Mouse (Mus musculus): ENCODE data around the gene Psmd14. TPM values are rescaled to one million over a fixed set of nuclear protein-coding genes. Genes with fewer than 3 reads are reported as not detected.

Gene Psmd14
- total RNA-seq, 2 experiments from 2014 or later, result 51.5 to 78.4 TPM

- no peak for ATAC-seq (replicated peaks; ENCODE audit: low FRiP score, poor library complexity, severe bottlenecking)
Observed at GRCm38 (mm10) chr2:61810751-61811150, 99.3 kb downstream of the Psmd14 start.

GRCm38 (mm10) chr2:61811163-61811506, 99.6 kb downstream of the Psmd14 start:
- no peak for ATAC-seq (replicated peaks; ENCODE audit: low FRiP score, poor library complexity, severe bottlenecking)

DNA sequence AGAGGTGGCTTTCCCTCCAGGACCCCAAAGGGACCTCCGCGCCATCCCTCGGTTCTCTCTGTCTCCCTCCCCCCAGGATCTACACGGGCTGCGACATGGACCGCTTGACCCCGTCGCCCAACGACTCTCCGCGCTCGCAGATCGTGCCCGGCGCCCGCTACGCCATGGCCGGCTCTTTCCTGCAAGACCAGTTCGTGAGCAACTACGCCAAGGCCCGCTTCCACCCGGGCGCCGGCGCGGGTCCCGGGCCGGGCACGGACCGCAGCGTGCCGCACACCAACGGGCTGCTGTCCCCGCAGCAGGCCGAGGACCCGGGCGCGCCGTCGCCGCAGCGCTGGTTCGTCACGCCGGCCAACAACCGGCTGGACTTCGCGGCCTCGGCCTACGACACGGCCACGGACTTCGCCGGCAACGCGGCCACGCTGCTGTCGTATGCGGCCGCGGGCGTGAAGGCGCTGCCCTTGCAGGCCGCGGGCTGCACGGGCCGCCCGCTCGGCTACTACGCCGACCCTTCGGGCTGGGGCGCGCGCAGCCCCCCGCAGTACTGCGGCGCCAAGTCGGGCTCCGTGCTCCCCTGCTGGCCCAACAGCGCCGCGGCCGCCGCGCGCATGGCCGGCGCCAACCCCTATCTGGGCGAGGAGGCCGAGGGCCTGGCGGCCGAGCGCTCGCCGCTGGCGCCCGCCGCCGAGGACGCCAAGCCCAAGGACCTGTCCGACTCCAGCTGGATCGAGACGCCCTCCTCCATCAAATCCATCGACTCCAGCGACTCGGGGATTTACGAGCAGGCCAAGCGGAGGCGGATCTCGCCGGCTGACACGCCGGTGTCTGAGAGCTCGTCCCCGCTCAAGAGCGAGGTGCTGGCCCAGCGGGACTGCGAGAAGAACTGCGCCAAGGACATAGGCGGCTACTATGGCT, 100.3 kb downstream of the Psmd14 start:
- no peak for ATAC-seq (replicated peaks; ENCODE audit: low FRiP score, poor library complexity, severe bottlenecking)

DNA sequence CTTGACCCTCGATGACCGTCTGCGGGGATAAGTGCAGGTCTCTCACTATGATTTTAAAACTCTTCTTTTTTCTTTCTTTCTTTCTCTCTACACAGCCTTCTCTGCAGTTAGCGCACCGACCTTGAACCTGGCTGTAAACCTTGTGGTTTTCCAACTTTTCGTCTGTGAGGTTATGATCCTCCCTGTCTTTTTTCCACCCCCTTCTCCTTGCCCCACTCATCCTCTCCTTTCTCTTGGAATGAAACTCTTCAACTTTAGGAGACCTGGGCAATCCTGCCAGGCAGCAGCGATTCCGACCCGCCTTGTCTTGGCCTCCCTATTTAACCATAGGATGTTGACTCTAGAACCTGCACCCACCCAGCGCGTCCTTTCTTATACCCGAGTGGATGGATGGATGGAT, 101.0 kb downstream of the Psmd14 start:
- no peak for ATAC-seq (replicated peaks; ENCODE audit: low FRiP score, poor library complexity, severe bottlenecking)

- no peak for ATAC-seq (replicated peaks; ENCODE audit: low FRiP score, poor library complexity, severe bottlenecking)
Observed at GRCm38 (mm10) chr2:61813106-61813505, 101.6 kb downstream of the Psmd14 start.

DNA sequence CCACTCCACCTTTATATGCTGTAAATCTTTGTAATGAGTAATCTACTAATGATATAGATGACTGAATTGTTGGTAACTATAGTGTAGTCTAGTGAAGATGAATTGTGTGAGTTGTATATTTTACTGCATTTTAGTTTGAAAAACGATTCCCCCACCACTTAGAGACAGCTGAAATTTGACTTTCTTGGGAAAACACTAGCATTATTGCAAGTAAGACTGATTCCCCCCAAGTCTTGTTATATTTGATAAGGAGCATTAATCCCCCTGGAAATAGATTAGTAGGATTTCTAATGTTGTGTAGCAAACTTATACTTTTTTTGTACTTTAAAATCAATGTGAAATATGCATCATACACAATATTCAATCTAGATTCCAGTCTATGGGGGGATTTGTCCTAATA, 102.0 kb downstream of the Psmd14 start:
- no peak for ATAC-seq (replicated peaks; ENCODE audit: low FRiP score, poor library complexity, severe bottlenecking)

DNA sequence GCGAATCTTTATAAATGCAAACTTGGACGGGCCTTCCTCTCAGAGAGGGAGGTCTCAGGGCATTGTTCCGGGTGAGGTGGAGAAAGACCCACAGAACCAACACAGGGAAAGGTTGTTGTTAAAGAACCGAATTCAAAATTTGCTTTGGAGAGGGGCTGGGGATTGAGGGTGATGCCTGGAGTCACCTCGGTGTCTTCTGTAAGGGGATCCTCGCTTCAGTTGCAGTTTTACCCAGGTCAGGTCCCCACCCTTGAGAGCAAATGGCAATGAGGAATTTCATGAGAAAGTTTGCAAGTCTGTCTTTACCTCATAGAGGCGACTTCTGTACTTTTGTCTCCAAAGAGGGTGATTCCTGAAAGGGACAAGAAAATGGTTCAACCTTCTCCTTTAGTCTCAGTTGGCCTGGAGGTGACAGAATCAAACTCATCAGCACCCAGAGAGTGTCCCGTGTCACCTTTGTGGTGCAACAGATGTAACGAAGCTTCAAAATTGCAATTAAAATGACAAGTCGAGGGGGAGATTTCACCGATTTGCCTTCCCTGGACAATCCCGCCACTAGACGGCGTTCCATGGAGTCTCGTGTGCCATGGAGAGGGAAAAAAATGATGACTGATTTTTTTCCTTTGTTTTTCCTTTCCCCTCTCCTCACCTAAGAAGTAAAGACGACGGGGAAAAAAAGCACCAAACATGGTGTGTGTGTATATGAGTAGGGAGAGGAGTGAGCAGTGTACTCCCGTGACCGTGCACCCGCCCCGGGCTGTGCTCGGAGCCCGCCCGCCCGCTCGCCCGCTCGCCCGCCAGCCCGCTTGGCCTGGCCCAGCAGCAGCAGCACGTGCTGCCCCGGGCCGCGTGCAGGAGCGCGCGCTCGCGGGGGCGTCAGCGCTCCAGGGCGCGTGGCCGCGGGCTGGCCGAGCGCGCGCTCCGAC, 103.3 kb downstream of the Psmd14 start:
- ATAC-seq (replicated peaks; ENCODE audit: low FRiP score, poor library complexity, severe bottlenecking), result no peak

DNA sequence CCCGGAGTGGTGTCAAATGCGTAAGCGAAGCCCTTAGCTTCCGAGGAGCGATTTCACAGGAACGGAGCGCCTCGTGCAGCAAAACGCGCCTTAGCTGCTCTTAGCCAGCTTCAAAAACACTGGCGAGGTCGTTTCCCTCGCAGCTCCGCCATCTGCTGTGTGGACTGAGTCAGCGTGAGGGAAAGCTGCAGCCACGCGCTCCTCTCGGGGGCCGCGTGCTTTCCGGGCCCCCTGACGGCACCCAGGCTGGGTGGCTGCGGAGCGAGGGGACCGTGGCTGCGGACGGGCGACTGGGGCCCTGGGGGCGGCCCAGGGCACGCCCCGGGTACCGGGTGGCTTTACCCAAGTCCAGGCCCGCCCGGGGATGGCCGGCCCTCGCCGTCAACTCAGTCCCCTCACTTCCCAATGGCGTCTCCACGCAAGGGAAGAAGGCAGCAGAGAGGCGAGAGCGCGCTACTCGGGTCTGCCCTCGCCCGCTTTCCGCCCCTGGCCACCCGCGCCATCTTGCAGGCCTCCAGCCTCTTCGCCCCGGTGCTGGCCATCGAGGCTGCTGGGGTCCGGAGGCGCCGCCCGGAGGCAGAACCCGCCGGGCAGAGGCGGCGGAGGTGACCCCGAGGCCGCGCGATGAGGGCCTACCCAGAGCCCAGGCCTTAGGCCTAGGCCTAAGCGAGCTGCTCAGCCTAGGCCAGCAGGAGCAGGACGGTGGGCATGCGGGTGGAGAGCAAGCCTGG, 104.3 kb downstream of the Psmd14 start:
- ATAC-seq (replicated peaks; ENCODE audit: low FRiP score, poor library complexity, severe bottlenecking), result no peak

GRCm38 (mm10) chr2:61818197-61818596, 106.7 kb downstream of the Psmd14 start:
- no peak for ATAC-seq (replicated peaks; ENCODE audit: low FRiP score, poor library complexity, severe bottlenecking)

GRCm38 (mm10) chr2:61820203-61820602, 108.7 kb downstream of the Psmd14 start:
- ATAC-seq (replicated peaks; ENCODE audit: low FRiP score, poor library complexity, severe bottlenecking), result no peak

DNA sequence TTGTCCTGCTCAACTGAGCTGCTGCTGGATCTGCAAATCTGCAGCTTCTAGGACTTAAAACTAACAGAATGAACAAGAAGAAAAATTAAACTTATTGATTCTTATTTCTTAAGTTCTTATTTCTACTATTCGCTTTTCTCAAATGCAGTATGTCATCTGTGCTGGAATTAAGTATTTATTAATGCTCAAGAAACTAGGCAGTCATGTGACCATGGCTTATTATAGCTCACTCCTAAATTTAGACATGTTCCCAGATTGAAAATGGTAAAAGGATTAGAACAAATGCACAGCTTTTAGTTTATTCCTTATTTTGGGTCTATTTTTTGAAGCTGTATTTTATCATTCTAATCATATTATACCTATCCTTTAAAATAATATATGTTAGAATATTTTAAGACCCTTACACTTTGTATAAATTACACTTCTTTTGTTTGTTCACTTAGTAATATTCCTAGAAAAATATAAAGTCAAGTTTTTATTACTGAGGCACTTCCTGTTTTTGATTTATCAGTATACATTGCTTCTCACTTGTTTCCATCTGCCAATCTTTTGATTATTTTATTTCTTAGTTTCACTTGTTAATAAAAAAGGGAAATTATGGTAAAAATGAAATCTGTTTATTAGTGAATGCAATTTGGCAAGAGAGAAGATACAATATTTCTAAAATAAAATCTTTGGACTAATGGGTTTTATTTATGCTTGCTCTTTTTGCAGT, 112.1 kb downstream of the Psmd14 start:
- ATAC-seq (replicated peaks; ENCODE audit: low FRiP score, poor library complexity, severe bottlenecking), result no peak

DNA sequence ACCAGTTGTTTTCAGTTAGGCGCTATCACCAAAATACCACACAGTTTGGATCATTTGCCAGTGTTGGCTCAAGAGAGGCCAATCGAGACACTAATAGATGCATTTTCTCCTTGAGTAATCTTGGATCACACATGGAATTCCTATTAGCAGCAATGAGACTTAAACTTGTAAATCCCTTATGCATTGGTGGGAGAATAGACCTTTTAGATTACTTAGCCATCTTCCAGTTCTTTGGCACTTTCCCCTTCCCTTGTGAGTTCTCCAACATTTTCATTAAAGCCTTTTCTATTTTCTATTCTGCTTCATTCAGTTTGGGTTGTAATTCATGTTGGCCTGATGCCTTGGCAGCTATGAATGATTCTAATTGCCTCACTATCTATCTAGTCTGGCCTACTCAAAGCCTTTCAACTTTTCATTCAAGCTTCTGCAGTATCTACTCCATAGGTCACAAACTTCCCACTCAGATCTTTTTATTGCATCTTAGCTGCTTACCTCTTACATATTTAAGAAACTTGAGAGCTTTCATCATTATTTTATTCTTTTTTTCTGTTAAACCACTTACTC, 125.8 kb downstream of the Psmd14 start:
- no peak for ATAC-seq (replicated peaks; ENCODE audit: low FRiP score, poor library complexity, severe bottlenecking)

Other genes with a start within 250 kb of the Psmd14 start
- 88.4 and 102 TPM in 2 replicates for gene Tank, start 133.1 kb upstream of the Psmd14 start, total RNA-seq (2015; ENCODE audit: low replicate concordance)
- gene Tank, start 133.1 kb upstream of the Psmd14 start, total RNA-seq (2017; ENCODE audit: low replicate concordance), result 65.1 and 67.1 TPM in 2 replicates
- gene Tbr1, start 91.2 kb downstream of the Psmd14 start, total RNA-seq (2015; ENCODE audit: low replicate concordance), result not detected in 2 replicates
- gene Tbr1, start 91.2 kb downstream of the Psmd14 start, total RNA-seq (2017; ENCODE audit: low replicate concordance), result not detected in 2 replicates

Data from erythroblast, adult 5-6 weeks (primary cell).